Mouse (Mus musculus) heart, embryonic 14.5 days (tissue): Measurements from ENCODE around the gene Gpatch3. TPM values are rescaled to one million over a fixed set of nuclear protein-coding genes. Genes with fewer than 3 reads are reported as not detected.

Experiments
- ATAC-seq: fragments of 200-750 bp; cut with Nextera tagmentation; 2 replicates; pipeline ENCODE4 v1.8.0; 2017; ENCODE audit warnings: low read depth, moderate TSS enrichment; ENCODE audit not compliant: insufficient number of reproducible peaks, insufficient read depth, low FRiP score
- H3K27ac ChIP-seq, 2 experiments: fragments of 200-500 bp in 1 of 2; fragments of 300-500 bp in 1 of 2; sonication (generic) in 1 of 2; replicated peaks in 1 of 2; 2 replicates each; pipeline ENCODE4 v1.5.1; 2012 to 2014; ENCODE audit warnings: low read depth in 2 of 2, low read length in 2 of 2, control low read depth in 1 of 2, mild to moderate bottlenecking in 1 of 2, mixed read lengths in 1 of 2; ENCODE audit not compliant: control insufficient read depth in 1 of 2, insufficient read depth in 1 of 2
- H3K27me3 ChIP-seq: fragments of 300-500 bp; sonication (generic); 2 replicates; pipeline ENCODE4 v1.6.1; 2014; ENCODE audit warnings: mild to moderate bottlenecking, low read length, control low read depth; ENCODE audit not compliant: control insufficient read depth, insufficient read depth
- H3K36me3 ChIP-seq: fragments of 300-500 bp; sonication (generic); 2 replicates; pipeline ENCODE4 v1.6.1; 2014; ENCODE audit warnings: mild to moderate bottlenecking, control low read depth, low read length, mixed read lengths; ENCODE audit not compliant: control insufficient read depth, insufficient read depth
- H3K4me1 ChIP-seq, 2 experiments: fragments of 200-500 bp in 1 of 2; fragments of 300-500 bp in 1 of 2; sonication (generic) in 1 of 2; 2 replicates each; pipeline ENCODE4 v1.6.1; 2012 to 2014; ENCODE audit warnings: low read length in 2 of 2, control low read depth in 1 of 2, mixed read lengths in 1 of 2; ENCODE audit not compliant: control insufficient read depth in 2 of 2, insufficient read depth in 2 of 2
- H3K4me2 ChIP-seq: fragments of 300-500 bp; sonication (generic); 2 replicates; pipeline ENCODE4 v1.6.1; 2014; ENCODE audit warnings: mild to moderate bottlenecking, low read length
- H3K4me3 ChIP-seq, 2 experiments: fragments of 200-500 bp in 1 of 2; fragments of 300-500 bp in 1 of 2; sonication (generic) in 1 of 2; 2 replicates each; pipeline ENCODE4 v1.5.1; 2012 to 2014; ENCODE audit warnings: low read length in 2 of 2, mild to moderate bottlenecking in 2 of 2, control low read depth in 1 of 2, low read depth in 1 of 2, moderate library complexity in 1 of 2; ENCODE audit not compliant: control insufficient read depth in 1 of 2, insufficient read depth in 1 of 2
- H3K9ac ChIP-seq: fragments of 300-500 bp; sonication (generic); 2 replicates; pipeline ENCODE4 v1.6.1; 2014; ENCODE audit warnings: mild to moderate bottlenecking, low read length
- H3K9me3 ChIP-seq: fragments of 300-500 bp; sonication (generic); 2 replicates; pipeline ENCODE4 v1.6.1; 2016; ENCODE audit warnings: low read length, control low read depth; ENCODE audit not compliant: control insufficient read depth
- WGBS: fragments of 180-500 bp; shearing (Covaris S2); extraction: QIAGEN DNeasy Blood & Tissue Kit; methylation state at CpG from one replicate; pipeline ENCODE4 v1.1.7; 2014; 5-methylcytosine and 5-hydroxymethylcytosine counted together
- polyA plus RNA-seq: library from polyadenylated mRNA; unstranded; fragments of >200 nt; fragmentation: Nextera tagmentation; extraction: Ambion mirVana; gene quantifications from 2 replicates; pipeline ENCODE4 v1.2.1, GENCODE M21; 2014

The Gpatch3 gene
- polyA plus RNA-seq, 1 experiment from 2014 or later, result 5.4 TPM

DNA sequence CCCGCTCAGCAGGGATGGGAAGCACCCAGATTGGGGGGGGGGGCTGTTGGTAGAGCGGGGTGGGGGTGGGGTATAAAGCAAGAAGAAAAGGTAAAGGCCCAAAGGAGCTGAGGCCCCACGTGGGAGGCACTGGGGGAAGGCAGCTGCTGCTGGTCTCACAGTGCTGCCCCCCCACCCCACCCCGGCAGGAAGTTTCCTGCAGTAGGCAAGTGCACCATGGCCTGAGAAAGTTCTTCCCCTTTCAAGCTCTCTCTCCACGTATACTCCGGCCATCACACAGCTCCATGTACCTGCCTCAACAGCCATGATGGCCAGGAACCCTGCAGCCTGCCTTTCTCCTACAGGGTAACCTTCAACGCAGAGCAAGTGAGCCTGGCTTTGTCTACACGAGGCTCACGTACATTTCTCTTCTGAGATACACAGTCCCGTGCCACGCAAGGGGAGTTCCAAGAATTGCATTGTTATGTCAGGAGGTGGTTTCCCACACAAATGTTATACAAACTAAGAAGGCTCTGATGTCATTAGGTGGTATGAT is 47.7 kb downstream of the Gpatch3 start:
- H3K4me3 ChIP-seq, result no peak overlapping the region
- H3K4me1 ChIP-seq, result peaks cover 9% of the 10 kb centered on the region in 2 experiments; a peak in 3 of 4 replicates
- no peak overlapping the region for H3K4me2 ChIP-seq
- no peaks in the 10 kb centered on the region for H3K27me3 ChIP-seq
- no peaks in the 10 kb centered on the region for H3K9me3 ChIP-seq
- no peak overlapping the region for H3K27ac ChIP-seq
- H3K36me3 ChIP-seq, result peaks cover 22% of the 10 kb centered on the region
- no peak overlapping the region for H3K9ac ChIP-seq
- WGBS, result 69% methylated on average over 11 of the region's 11 CpGs
- no peak for ATAC-seq

DNA sequence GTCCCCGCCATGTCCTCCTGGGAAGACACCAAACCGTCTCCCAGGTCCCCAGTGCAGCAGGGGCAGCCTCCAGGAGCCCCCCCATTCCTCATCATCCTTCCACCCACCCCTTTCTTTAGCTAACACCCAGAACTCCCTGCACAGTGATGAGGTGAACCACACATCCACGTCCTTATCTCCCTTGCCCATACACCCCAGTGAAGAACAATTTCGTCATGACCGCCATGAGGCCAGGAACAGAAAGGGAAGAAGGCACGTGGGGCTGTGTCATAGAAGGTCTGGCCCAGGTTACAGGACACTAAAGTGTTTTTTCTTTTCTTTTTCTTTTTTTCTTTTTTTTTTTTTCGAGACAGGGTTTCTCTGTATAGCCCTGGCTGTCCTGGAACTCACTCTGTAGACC is 50.3 kb downstream of the Gpatch3 start:
- Histone ChIP-seq H3K9me3 (no peaks in the 10 kb centered on the region), H3K4me2 (no peak overlapping the region), H3K4me1 (peaks cover 5% of the 10 kb centered on the region in 2 experiments; a peak in 3 of 4 replicates), H3K36me3 (peaks cover 21% of the 10 kb centered on the region), H3K9ac (no peak overlapping the region), H3K27me3 (no peaks in the 10 kb centered on the region), H3K4me3 (no peak overlapping the region), H3K27ac (0 out of 4 replicates have a peak overlapping the region, but pooled peaks of 1 of the 2 experiments have one; percentile 77)
- 82% methylated on average over 7 of the region's 7 CpGs for WGBS
- no peak for ATAC-seq

DNA sequence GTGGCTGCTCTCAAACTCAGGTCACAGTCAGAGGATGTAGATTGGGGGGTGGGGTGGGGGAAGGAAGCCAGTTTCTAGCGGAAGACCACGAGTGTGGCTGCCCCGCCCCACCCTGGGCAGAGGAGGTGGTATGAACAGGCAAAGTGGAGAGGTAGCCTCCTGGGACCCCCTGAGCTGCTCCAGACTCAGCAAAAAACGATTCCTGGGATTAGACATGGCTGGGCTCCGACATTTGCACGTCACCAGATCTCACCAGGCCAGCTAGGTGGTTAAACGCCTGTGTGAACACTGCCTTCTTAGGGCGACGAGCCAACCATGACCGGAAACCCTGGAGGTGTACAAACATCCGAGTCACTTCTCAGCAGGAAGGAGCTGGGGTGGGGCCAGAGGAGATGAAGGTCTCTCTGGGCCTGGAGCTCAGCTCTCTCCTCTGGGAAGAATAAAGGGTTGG is 51.1 kb downstream of the Gpatch3 start:
- no peaks in the 10 kb centered on the region for H3K9me3 ChIP-seq
- peaks cover 3 to 5% of the 10 kb centered on the region in 2 experiments; a peak in 3 of 4 replicates for H3K4me1 ChIP-seq
- H3K9ac ChIP-seq, result 0 out of 2 replicates have a peak overlapping the region, but pooled peaks have one; percentile 16
- 55% methylated on average over 11 of the region's 11 CpGs for WGBS
- peak overlapping the region; percentile 75 to 77 for H3K27ac ChIP-seq
- no peak overlapping the region for H3K4me2 ChIP-seq
- ATAC-seq, result peak; percentile 57
- no peak overlapping the region for H3K4me3 ChIP-seq
- peaks cover 21% of the 10 kb centered on the region for H3K36me3 ChIP-seq
- H3K27me3 ChIP-seq, result no peaks in the 10 kb centered on the region

DNA sequence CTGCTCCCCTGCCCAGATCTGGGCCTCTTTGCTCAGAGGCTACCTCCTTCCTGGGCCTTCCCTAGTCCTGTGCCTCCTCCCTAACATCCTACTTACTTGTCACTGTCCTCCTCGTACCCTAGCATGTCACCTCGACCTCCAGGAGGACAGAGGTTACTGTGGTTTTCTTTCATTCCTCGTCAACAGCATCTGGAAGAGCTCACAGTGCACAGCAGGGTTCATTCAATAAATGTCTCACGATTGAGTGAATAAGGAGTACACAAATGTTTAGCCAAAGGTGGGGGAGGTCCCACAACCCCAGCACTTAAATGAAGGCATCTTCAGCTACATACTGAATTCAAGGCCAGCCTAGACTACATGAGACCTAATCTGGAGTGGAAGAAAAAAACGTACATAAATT is 51.7 kb downstream of the Gpatch3 start:
- no peaks in the 10 kb centered on the region for H3K27me3 ChIP-seq
- peaks cover 21% of the 10 kb centered on the region for H3K36me3 ChIP-seq
- H3K4me1 ChIP-seq, result peaks cover 4 to 5% of the 10 kb centered on the region in 2 experiments; a peak in 3 of 4 replicates
- H3K4me3 ChIP-seq, result no peak overlapping the region
- peak overlapping the region; percentile 38 to 77 for H3K27ac ChIP-seq
- 0 out of 2 replicates have a peak overlapping the region, but pooled peaks have one; percentile 16 for H3K9ac ChIP-seq
- H3K4me2 ChIP-seq, result no peak overlapping the region
- WGBS, result 57% methylated on average over 5 of the region's 5 CpGs
- ATAC-seq, result no peak
- H3K9me3 ChIP-seq, result no peaks in the 10 kb centered on the region

DNA sequence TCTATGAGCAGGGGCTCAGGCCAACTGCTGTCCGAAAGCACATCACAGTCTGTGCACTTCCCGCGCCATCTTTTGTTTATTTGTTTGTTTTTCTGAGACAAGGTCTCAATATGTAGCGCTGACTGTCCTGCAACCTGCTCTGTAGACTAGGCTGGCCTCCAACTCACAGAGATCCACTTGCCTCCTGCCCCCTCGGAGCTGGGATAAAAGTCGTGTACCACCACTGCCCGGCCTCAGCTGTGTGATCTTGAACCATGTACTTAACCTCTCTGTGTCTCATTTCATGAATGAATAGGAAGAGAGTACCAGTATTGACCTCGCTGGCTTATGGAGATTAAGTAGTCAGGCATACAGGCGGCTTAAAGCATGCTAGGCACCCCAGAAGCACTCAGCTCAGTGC is 52.1 kb downstream of the Gpatch3 start:
- no peak for ATAC-seq
- no peaks in the 10 kb centered on the region for H3K27me3 ChIP-seq
- 86% methylated on average over 9 of the region's 9 CpGs for WGBS
- H3K9ac ChIP-seq, result no peak overlapping the region
- H3K36me3 ChIP-seq, result peaks cover 21% of the 10 kb centered on the region
- no peaks in the 10 kb centered on the region for H3K9me3 ChIP-seq
- no peak overlapping the region for H3K4me2 ChIP-seq
- peaks cover 5 to 8% of the 10 kb centered on the region in 2 experiments; a peak in 3 of 4 replicates for H3K4me1 ChIP-seq
- no peak overlapping the region for H3K4me3 ChIP-seq
- H3K27ac ChIP-seq, result peak overlapping the region in 1 of 2 experiments; percentile 77; a peak in 3 of 4 replicates

DNA sequence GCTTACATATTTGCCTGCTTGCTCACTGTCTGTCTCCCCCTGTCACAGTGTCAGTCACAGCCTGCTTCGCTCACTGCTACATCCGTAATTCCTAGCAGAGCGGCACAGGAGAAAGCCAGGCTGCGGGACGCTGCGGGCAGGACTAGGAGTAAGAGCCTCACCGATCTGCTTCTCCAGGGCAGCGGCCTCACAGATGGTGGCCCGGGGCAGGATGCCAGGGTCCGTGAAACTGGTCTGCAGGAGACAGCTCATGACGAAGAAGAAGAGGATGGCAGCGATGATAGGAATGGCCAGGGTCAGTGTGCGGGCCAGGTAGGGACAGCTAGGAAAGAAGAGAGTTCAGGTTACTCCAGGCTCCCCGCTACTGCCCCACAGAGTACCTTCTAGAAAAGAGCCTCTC is 52.5 kb downstream of the Gpatch3 start:
- Histone ChIP-seq H3K9ac (no peak overlapping the region), H3K27ac (peak overlapping the region in 1 of 2 experiments; percentile 77; a peak in 2 of 4 replicates), H3K36me3 (peaks cover 21% of the 10 kb centered on the region), H3K27me3 (no peaks in the 10 kb centered on the region), H3K9me3 (no peaks in the 10 kb centered on the region), H3K4me2 (no peak overlapping the region), H3K4me1 (peaks cover 7 to 12% of the 10 kb centered on the region in 2 experiments; a peak in 3 of 4 replicates), H3K4me3 (no peak overlapping the region)
- 92% methylated on average over 14 of the region's 14 CpGs for WGBS
- no peak for ATAC-seq

GRCm38 (mm10) chr4:133628517-133628916 is 54.0 kb downstream of the Gpatch3 start:
- H3K27me3 ChIP-seq, result no peaks in the 10 kb centered on the region
- ATAC-seq, result no peak
- H3K4me2 ChIP-seq, result no peak overlapping the region
- no peaks in the 10 kb centered on the region for H3K9me3 ChIP-seq
- no peak overlapping the region for H3K4me3 ChIP-seq
- 81% methylated on average over 2 of the region's 2 CpGs for WGBS
- peaks cover 21% of the 10 kb centered on the region for H3K36me3 ChIP-seq
- H3K9ac ChIP-seq, result no peak overlapping the region
- peaks cover 12 to 19% of the 10 kb centered on the region in 2 experiments for H3K4me1 ChIP-seq
- no peak overlapping the region for H3K27ac ChIP-seq
